Mouse (Mus musculus) bone marrow macrophage, adult 2 months (primary cell): ENCODE results near the gene Efna5. TPM values are rescaled to one million over a fixed set of nuclear protein-coding genes. Genes with fewer than 3 reads are reported as not detected.

Source experiments
- H3K27ac ChIP-seq: 2 replicates; pipeline ENCODE4 v1.5.1; 2012; ENCODE audit warnings: low read depth, low read length; ENCODE audit not compliant: insufficient read depth
- H3K4me1 ChIP-seq: 2 replicates; pipeline ENCODE4 v1.6.1; 2012; ENCODE audit warnings: low read length; ENCODE audit not compliant: control insufficient read depth, insufficient read depth
- H3K4me3 ChIP-seq: 2 replicates; pipeline ENCODE4 v1.5.1; 2012; ENCODE audit warnings: mild to moderate bottlenecking, low read length, moderate library complexity; ENCODE audit not compliant: insufficient read depth
- CTCF ChIP-seq: IDR thresholded peaks from 2 replicates; pipeline ENCODE4 v1.5.1; 2012; ENCODE audit warnings: low read depth, mild to moderate bottlenecking, low read length, moderate library complexity
- POLR2A ChIP-seq: IDR thresholded peaks from 2 replicates; pipeline ENCODE4 v1.6.1; 2012; ENCODE audit warnings: mild to moderate bottlenecking, low read depth, low read length, borderline replicate concordance
- polyA plus RNA-seq: library from polyadenylated mRNA; stranded (reverse); fragments of >200 nt; gene quantifications from 2 replicates; pipeline ENCODE4 v1.2.4, GENCODE M21; 2012; ENCODE audit not compliant: missing spikeins, insufficient read depth, insufficient read length

Gene Efna5
- polyA plus RNA-seq, 1 experiment: 0.60 TPM

DNA sequence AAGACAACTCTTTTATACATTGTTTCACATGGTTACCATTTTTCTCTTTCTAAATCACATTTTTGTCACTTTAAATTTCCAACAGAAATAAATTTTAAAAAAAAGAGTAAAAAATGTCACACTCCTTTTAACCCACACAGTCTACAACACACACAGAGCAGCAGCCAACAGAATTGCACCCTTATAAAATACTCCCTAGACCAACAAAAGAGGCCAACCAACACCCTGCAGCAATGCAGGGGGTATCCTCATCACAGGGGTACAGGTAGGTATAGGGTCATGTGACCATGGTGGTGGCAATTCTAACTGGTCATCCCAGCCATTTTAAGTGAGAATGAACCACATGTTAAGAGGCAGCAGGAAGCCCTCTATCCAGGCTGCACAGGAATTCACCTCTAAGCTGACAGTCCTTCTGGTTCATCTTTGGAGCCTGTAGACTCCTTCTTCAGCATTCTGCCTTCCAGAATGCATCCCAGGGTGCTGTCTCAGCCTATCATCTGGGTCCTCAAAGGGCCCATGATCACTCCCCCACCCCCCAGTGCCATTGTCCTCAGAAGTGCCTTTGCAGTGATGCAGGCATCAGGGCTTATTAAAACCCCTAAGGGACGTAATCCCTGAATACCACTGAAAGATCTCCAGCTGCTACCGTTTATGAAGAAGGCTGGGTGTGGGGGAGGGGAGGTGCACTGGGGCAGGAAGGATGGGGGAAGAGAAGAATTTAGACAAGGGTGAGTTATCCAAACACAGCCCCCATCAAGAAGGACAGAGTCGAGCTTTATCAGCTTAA is 28.1 kb downstream of the Efna5 start:
- TF ChIP-seq CTCF (no peak), POLR2A (no peak)
- Histone ChIP-seq H3K4me3 (no peak overlapping the region), H3K27ac (no peak overlapping the region), H3K4me1 (no peaks in the 10 kb centered on the region)

DNA sequence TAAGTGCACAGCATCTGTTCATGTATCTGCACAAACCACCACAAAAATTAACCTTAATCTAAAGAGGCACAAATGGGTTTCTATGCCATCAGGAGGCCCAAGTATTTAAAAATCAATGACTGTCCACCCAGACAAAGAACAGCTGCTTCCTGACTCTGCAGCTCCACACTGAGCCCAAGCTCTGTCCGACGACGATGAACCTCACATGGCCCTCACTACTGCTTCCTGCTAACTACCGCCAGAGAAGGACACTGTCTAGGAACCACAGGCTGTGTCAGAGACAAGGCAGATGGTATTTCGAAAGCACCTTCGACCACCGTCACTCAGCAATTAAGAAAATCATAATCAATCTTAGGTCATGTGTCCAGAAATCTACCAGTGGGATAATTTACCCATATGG is 29.8 kb downstream of the Efna5 start:
- Histone ChIP-seq H3K4me1 (no peaks in the 10 kb centered on the region), H3K4me3 (no peak overlapping the region), H3K27ac (no peak overlapping the region)
- TF ChIP-seq CTCF: no peak
- TF ChIP-seq POLR2A: no peak

DNA sequence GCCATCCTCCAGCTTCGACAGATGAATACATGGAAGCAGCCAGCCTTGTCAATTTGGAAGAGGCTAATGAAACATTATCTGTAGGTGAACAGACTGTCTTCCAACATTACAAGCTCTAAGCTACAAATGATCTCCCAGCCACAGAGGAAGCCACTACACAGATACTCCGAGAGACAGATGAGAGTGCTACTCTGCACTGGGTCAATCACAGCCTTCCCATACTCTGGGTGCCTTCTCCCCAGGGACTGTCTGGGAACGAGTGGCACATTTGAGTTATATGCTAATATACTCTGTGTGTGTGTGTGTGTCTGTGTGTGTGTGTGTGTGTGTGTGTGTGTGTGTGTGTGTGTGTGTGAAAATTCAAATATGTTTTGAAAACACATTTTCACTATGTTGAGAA is 30.5 kb downstream of the Efna5 start:
- TF ChIP-seq CTCF: no peak
- no peak for TF ChIP-seq POLR2A
- no peak overlapping the region for H3K4me3 ChIP-seq
- H3K4me1 ChIP-seq: no peaks in the 10 kb centered on the region
- no peak overlapping the region for H3K27ac ChIP-seq

DNA sequence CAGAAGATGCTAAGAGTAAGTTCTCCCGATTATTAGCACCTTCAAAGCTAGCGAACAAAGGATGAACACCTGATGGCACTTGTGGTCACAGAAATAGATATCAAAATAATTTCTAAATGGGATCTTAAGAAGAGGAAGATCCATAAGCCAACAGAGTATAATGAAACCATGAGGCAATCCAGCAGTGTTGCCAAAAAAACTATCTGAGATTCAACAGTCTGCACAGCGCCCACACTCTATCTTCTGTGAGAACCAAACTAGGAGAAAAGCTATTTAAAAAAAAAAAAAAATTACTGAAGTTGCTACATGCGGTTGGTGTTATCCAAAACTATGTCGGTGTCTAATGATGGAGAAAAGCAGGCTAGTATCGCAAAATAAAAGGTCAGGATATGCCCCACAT is 31.4 kb downstream of the Efna5 start:
- TF ChIP-seq CTCF: no peak
- no peak for TF ChIP-seq POLR2A
- Histone ChIP-seq H3K4me1 (no peaks in the 10 kb centered on the region), H3K4me3 (no peak overlapping the region), H3K27ac (no peak overlapping the region)

DNA sequence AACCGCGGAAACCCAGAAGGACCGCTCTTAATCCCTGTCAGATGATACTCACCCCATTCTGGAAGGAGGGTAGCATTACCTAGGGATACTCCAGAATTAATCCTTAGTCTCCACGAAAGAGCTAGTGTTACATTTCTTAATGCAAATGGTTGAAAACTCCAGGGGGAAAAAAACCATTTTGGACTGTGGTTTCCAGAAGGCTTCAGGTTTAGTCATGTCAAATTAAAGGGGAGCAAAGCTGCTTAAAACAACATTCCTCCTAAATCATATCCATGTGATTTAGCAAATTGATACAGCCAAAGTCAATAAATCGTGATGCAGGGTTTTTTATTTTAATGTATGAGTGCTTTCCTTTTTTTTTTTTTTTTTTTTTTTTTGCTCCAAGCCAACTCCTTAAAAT is 35.5 kb downstream of the Efna5 start:
- H3K4me1 ChIP-seq: no peaks in the 10 kb centered on the region
- TF ChIP-seq POLR2A: no peak
- no peak for TF ChIP-seq CTCF
- no peak overlapping the region for H3K27ac ChIP-seq
- no peak overlapping the region for H3K4me3 ChIP-seq

DNA sequence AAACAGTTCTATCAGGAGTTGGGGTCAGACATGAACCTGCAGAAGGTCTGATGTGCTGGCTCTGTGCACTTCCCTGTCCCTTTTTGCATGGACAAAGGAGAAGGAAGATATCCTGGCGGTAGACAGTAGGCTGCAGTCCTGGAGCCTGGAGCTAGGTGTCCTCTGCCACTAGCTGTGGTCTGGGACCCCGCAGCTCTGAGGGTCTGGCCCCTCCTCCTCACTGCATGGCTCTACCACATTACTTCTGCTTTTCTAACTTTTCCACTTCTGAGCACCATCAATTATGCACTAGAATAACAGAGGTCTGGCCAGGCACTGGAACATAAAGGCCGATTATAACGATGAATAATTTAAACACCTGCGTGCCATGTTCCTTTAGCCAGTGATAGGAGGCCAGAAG is 36.8 kb downstream of the Efna5 start:
- Histone ChIP-seq H3K4me1 (no peaks in the 10 kb centered on the region), H3K27ac (no peak overlapping the region), H3K4me3 (no peak overlapping the region)
- TF ChIP-seq POLR2A: no peak
- no peak for TF ChIP-seq CTCF

DNA sequence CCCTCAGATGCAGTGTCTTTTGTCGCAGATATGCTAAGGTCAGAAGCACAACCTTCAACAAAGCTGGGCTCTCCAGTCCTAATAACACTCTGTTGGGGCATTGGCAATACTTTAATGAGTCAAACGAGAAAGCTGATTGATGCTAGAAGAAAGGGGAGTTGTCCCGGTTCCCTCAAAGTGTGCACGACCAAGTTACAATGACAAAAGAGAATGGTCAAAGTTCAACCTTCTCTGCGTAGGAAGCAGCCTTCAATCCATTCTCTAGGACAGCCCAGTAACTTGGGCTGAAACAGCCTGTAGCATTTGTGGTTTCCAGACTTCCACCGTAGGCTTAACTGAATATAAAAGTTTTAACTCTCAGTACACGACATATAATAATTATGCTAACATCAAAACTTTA is 43.8 kb downstream of the Efna5 start:
- no peak for TF ChIP-seq CTCF
- TF ChIP-seq POLR2A: no peak
- H3K4me3 ChIP-seq: no peak overlapping the region
- H3K27ac ChIP-seq: no peak overlapping the region
- H3K4me1 ChIP-seq: no peaks in the 10 kb centered on the region

DNA sequence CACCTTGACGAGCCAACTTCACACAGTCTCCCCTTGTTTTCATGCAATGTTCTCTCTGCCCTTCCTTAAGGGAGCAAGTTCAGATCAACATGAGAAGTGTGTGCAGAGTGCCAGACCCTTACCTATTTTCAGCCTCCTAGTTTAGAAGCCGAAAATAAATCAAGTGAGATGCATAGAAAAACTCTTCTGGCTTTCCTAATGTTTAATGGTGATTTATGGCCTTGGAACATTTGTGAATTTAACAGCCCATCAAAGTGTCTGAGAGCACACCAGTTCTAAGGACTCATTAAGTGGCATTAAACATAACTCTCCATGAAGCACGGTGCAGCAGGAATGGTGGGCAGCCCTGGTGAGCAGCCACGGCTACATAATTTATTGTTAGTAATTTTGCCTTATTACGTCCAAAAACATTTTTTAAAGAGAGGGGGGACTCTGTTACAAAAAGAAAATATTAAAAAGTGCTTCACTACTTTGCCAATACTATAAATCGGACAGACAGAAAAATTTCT is 44.5 kb downstream of the Efna5 start:
- Histone ChIP-seq H3K4me3 (no peak overlapping the region), H3K4me1 (no peaks in the 10 kb centered on the region), H3K27ac (no peak overlapping the region)
- TF ChIP-seq CTCF (no peak), POLR2A (no peak)

DNA sequence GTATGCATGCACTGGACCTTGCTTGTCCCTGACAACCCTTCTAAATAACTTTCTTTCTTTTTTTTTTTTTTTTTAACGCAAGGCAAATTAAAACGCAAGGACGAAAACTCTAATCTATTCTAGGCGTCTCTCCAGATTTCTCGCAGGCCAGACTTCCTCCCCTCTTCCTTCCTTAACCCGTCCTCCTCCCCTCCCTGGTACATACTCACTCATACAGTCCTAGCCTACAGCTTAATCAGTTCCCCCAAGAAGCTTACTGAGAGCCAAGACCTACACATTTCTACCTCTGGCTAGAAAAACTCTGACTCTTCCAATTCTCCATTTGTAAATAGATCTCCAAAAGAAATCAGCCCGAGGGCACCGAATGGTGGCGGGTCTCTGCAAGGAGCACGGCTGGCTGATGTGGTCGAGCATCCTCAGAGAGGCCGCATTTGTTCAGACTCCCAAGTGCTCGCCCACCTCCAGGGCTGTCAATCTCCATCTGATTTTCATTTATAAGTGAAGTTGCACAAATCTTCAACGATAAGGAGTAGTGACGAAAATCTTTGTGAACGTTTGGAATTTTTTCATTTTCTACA is 48.5 kb downstream of the Efna5 start:
- TF ChIP-seq POLR2A: no peak
- TF ChIP-seq CTCF: no peak
- no peaks in the 10 kb centered on the region for H3K4me1 ChIP-seq
- no peak overlapping the region for H3K27ac ChIP-seq
- no peak overlapping the region for H3K4me3 ChIP-seq

DNA sequence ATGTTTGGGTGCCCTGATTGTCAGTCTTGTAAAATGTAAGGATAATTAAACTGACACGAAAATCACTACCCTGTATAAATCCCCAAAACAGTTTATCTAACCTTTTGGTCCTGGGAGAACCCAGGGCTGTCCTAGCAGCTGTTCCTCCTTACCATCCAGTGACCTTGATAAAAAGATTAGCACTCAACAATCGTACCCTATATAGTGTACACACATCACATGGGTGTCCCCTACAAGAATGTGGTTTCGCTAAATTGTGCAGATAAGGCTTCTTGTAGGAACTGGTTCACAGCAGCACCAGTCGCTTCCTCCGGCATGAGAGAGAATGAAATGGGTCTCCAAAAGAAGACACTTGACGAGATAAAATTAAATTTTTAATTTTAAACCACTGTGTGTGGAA is 53.6 kb downstream of the Efna5 start:
- no peak overlapping the region for H3K4me3 ChIP-seq
- TF ChIP-seq CTCF (no peak), POLR2A (no peak)
- H3K27ac ChIP-seq: no peak overlapping the region
- no peaks in the 10 kb centered on the region for H3K4me1 ChIP-seq
